Mouse (Mus musculus) lung, adult 18-20 months (tissue): Measurements from ENCODE around the gene Fam219a.

ENCODE experiments used
- DNase-seq, 2 experiments: peaks; one replicate each; pipeline ENCODE4 v3.0.0; 2022; ENCODE audit warnings: mixed read lengths in 2 of 2

Fam219a gene

GRCm38 (mm10) chr4:41553116-41553515, 16.2 kb downstream of the Fam219a start:
- DNase-seq = no peak

GRCm38 (mm10) chr4:41552529-41552928, 16.8 kb downstream of the Fam219a start:
- peak; percentile 76 to 83 for DNase-seq

- DNase-seq = no peak
Observed at GRCm38 (mm10) chr4:41547086-41547485, 22.3 kb downstream of the Fam219a start.

- no peak for DNase-seq
Observed at GRCm38 (mm10) chr4:41545985-41546384, 23.4 kb downstream of the Fam219a start.

GRCm38 (mm10) chr4:41542136-41542535, 27.2 kb downstream of the Fam219a start:
- no peak for DNase-seq

- no peak for DNase-seq
Observed at GRCm38 (mm10) chr4:41534866-41535265, 34.5 kb downstream of the Fam219a start.

- DNase-seq = no peak
Observed at GRCm38 (mm10) chr4:41532420-41532819, 36.9 kb downstream of the Fam219a start.

GRCm38 (mm10) chr4:41527996-41528395, 41.3 kb downstream of the Fam219a start:
- peak in 1 of 2 experiments; percentile 44 for DNase-seq

- no peak for DNase-seq
Observed at GRCm38 (mm10) chr4:41527076-41527475, 42.3 kb downstream of the Fam219a start.

- no peak for DNase-seq
Observed at GRCm38 (mm10) chr4:41526553-41526952, 42.8 kb downstream of the Fam219a start.

GRCm38 (mm10) chr4:41524829-41525228, 44.5 kb downstream of the Fam219a start:
- DNase-seq = no peak

- DNase-seq = no peak
Observed at GRCm38 (mm10) chr4:41523839-41524238, 45.5 kb downstream of the Fam219a start.

GRCm38 (mm10) chr4:41522788-41523187, 46.5 kb downstream of the Fam219a start:
- DNase-seq = peak in 1 of 2 experiments; percentile 41

- DNase-seq = no peak
Observed at GRCm38 (mm10) chr4:41522136-41522535, 47.2 kb downstream of the Fam219a start.

GRCm38 (mm10) chr4:41520641-41521040, 48.7 kb downstream of the Fam219a start:
- no peak for DNase-seq

- no peak for DNase-seq
Observed at GRCm38 (mm10) chr4:41519195-41519594, 50.1 kb downstream of the Fam219a start.

- DNase-seq = no peak
Observed at GRCm38 (mm10) chr4:41518349-41518748, 51.0 kb downstream of the Fam219a start.

- DNase-seq = no peak
Observed at GRCm38 (mm10) chr4:41517233-41517632, 52.1 kb downstream of the Fam219a start, which contains the start of gene 1110017D15Rik. Gene 1110017D15Rik (minus strand): TSS chr4:41517333.

- DNase-seq = no peak
Observed at GRCm38 (mm10) chr4:41513714-41514113, 55.6 kb downstream of the Fam219a start.

GRCm38 (mm10) chr4:41513309-41513708, 56.0 kb downstream of the Fam219a start:
- no peak for DNase-seq

- no peak for DNase-seq
Observed at GRCm38 (mm10) chr4:41507998-41508397, 61.3 kb downstream of the Fam219a start.

GRCm38 (mm10) chr4:41507326-41507924, 61.9 kb downstream of the Fam219a start:
- DNase-seq = peak in 1 of 2 experiments; percentile 45

GRCm38 (mm10) chr4:41506906-41507305, 62.4 kb downstream of the Fam219a start:
- DNase-seq = peak; percentile 88 to 91

- DNase-seq = peak; percentile 72 to 80
Observed at GRCm38 (mm10) chr4:41506156-41506555, 63.2 kb downstream of the Fam219a start.

- peak in 1 of 2 experiments; percentile 54 for DNase-seq
Observed at GRCm38 (mm10) chr4:41505131-41505551, 64.2 kb downstream of the Fam219a start.
